Comparison of ENCODE assay signal across 26 mouse cellular contexts in genomic region chr10:102123153-102123552, GRCm38 (mm10).
"Had no signal": no experiment of that assay in that cellular context is flagged by ENCODE, and none has a peak within 500 bp of the region (broad histone marks: within the 10 kb centered on the region; RNA-seq: fewer than 3 reads in every experiment).

No protein-coding gene starts in this region.

- H3K4me3 ChIP-seq: gastrocnemius, adult 2 months; heart, adult 2 months; heart, embryonic 13.5 days; heart, embryonic 15.5 days; intestine, embryonic 15.5 days; layer of hippocampus, adult 2 months; limb, embryonic 13.5 days; limb, embryonic 15.5 days; liver, embryonic 12.5 days had no signal

- H3K27ac ChIP-seq: gastrocnemius, adult 2 months; heart, adult 2 months; heart, embryonic 13.5 days; heart, embryonic 15.5 days; hindbrain, embryonic 14.5 days; intestine, embryonic 15.5 days; layer of hippocampus, adult 2 months; limb, embryonic 13.5 days; limb, embryonic 15.5 days; liver, embryonic 12.5 days had no signal

- H3K9ac ChIP-seq: heart, embryonic 13.5 days; heart, embryonic 15.5 days; hindbrain, embryonic 14.5 days; intestine, embryonic 15.5 days; limb, embryonic 13.5 days; limb, embryonic 15.5 days; liver, embryonic 12.5 days had no signal

- H3K36me3 ChIP-seq: heart, embryonic 13.5 days; heart, embryonic 15.5 days; intestine, embryonic 15.5 days; limb, embryonic 13.5 days; limb, embryonic 15.5 days; liver, embryonic 12.5 days had no signal

- H3K9me3 ChIP-seq: heart, embryonic 13.5 days; heart, embryonic 15.5 days; intestine, embryonic 15.5 days; limb, embryonic 13.5 days; limb, embryonic 15.5 days; liver, embryonic 12.5 days had no signal

- H3K4me2 ChIP-seq: heart, embryonic 11.5 days; heart, embryonic 13.5 days; heart, embryonic 15.5 days; hindbrain, embryonic 14.5 days; intestine, embryonic 15.5 days; limb, embryonic 13.5 days; limb, embryonic 15.5 days; liver, embryonic 12.5 days had no signal

- ATAC-seq: hindbrain, embryonic 16.5 days; inflammation-experienced regulatory T-cells, adult 6 months; intestine, embryonic 15.5 days; intestine, postnatal 0 days; liver, embryonic 12.5 days had no signal

- H3K4me1 ChIP-seq: heart, embryonic 13.5 days; heart, embryonic 15.5 days; intestine, embryonic 15.5 days; limb, embryonic 13.5 days; limb, embryonic 15.5 days; liver, embryonic 12.5 days had no signal

- H3K27me3 ChIP-seq: heart, embryonic 13.5 days; heart, embryonic 15.5 days; intestine, embryonic 15.5 days; limb, embryonic 13.5 days; limb, embryonic 15.5 days; liver, embryonic 12.5 days had no signal

- DNase-seq: gastrocnemius, adult 2 months; gastrocnemius, postnatal 10 days; gastrocnemius, postnatal 25 days; heart, adult 11 months; heart, adult 2 months; heart, postnatal 14 days; heart, postnatal 36 days; kidney, adult 18-20 months; kidney, adult 8-10 months; kidney, postnatal 10 days; kidney, postnatal 25 days; kidney, postnatal 4 days; layer of hippocampus, postnatal 36 days; left cerebral cortex, postnatal 4 days had no signal
